Mouse (Mus musculus): ENCODE data around the gene Chil5. TPM values are rescaled to one million over a fixed set of nuclear protein-coding genes. Genes with fewer than 3 reads are reported as not detected.
"Not testable (repeated sequence)": the region's sequence is repeated elsewhere in the genome, so short reads cannot be mapped to it uniquely, and the experiment has no call there.

Chil5 gene
- polyA plus RNA-seq, 1 experiment from 2014 or later: not detected

DNA sequence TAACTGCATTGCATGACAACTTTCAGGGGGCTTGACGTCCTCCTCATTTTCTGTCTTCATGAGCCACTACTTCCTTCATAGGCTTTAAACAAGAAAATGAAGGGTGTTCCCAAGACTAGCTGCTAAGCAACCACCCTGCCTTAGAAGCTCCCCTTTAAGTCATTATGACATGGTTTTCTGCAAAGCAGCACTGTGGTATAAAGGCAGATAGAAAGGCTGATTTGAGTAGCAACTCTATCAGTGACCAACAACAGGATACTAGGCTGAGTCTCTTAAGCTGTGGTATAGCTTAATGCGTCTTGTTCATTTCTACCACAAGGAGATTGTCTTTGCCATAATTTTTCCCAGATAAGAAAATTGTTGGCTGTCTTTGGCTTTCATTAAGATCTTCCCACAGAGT is 18.1 kb downstream of the Chil5 start, which contains the start of gene Pifo:
Pifo (minus strand) TSS at position 101 of the 400 bp plus-strand sequence.
- WGBS: 90% methylated on average over 2 of the region's 2 CpGs
- Histone ChIP-seq H3K4me3 (ENCODE audit: low read depth, low read length) (no peak within 1 kb of the TSS), H3K36me3 (ENCODE audit: control insufficient read depth, insufficient read depth, low read length) (no peaks in the 10 kb centered on the region), H3K9me3 (ENCODE audit: control insufficient read depth, low read length) (no peaks in the 10 kb centered on the region), H3K27ac (ENCODE audit: low read depth, low read length) (no peak within 1 kb of the TSS), H3K4me2 (ENCODE audit: low read depth) (no peak within 1 kb of the TSS), H3K27me3 (ENCODE audit: control insufficient read depth, insufficient read depth, low read length) (no peaks in the 10 kb centered on the region), H3K9ac (ENCODE audit: low read length) (no peak within 1 kb of the TSS), H3K4me1 (ENCODE audit: control insufficient read depth, insufficient read depth, low read length) (no peaks in the 10 kb centered on the region)
- DNase-seq (ENCODE audit: low spot score) (no peak), ATAC-seq (ENCODE audit: insufficient read depth, low FRiP score, low TSS enrichment) (no peak)

DNA sequence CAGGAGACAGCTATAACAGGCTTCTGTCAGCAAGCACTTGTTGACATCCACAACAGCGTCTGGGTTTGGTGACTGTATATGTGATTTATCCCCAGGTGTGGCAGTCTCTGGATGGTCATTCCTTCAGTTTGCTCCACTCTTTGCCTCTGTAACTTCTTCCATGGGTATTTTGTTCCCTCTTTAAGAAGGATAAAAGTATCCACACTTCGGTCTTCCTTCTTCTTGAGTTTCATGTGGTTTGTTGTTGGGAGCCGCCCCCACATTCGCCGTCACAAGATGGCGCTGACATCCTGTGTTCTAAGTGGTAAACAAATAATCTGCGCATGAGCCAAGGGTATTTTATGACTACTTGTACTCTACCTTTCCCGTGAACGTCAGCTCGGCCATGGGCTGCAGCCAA is 29.3 kb downstream of the Chil5 start:
- H3K36me3 ChIP-seq (ENCODE audit: control insufficient read depth, insufficient read depth, low read length); H3K4me3 ChIP-seq (ENCODE audit: low read depth, low read length); DNase-seq (ENCODE audit: low spot score); ATAC-seq (ENCODE audit: insufficient read depth, low FRiP score, low TSS enrichment); H3K27me3 ChIP-seq (ENCODE audit: control insufficient read depth, insufficient read depth, low read length); H3K4me2 ChIP-seq (ENCODE audit: low read depth); H3K4me1 ChIP-seq (ENCODE audit: control insufficient read depth, insufficient read depth, low read length); H3K27ac ChIP-seq (ENCODE audit: low read depth, low read length); H3K9ac ChIP-seq (ENCODE audit: low read length); H3K9me3 ChIP-seq (ENCODE audit: control insufficient read depth, low read length): not testable (repeated sequence)
- WGBS: 71% methylated on average over 10 of the region's 10 CpGs

DNA sequence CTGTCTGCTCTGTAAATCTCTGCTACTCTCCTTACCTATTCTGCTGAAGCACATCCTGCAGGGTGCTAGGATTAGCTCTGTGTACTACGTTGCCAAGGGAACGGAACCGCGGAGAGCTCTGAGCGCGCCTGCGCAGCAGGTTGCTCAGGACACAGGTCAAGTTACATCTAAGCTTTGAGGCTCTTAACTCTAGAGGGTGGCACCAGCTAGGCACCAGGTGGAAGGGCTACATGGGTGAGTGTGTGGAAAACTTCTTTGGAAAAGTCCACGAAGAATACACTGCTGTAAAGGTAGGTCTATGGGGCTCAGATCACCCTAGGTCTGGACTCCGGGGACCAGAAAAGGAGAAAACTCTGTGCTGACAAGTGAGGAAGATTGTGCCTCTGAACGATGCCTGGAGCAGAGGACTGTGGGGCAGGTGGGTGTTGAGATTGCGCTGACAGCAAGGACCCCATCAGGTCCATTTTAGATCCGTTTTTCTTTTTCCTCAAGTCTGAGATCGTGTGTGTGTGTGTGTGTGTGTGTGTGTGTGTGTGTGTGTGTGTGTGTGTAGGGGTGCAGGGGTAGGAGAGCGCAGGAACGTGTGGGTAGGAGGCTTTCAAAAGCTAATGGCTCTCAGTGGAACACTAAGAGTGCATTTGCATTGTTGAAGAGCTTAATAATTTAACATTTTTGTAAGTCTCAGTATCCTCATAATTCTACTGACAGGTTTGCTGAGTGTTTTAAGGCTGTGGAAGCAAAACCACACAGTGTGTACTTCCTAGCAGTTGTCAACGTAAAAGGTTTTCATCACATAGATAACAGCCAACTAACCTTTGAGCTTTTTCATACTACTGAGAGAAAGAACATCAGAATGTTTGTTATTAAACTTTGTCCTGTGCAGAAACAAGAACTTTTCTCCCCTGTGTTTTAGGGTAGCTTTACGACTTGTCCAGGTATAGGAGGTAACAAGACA is 30.9 kb downstream of the Chil5 start:
- peak overlapping the region; percentile 27; the same call in 1 of the 2 replicates for H3K4me2 ChIP-seq (ENCODE audit: low read depth)
- H3K27me3 ChIP-seq (ENCODE audit: control insufficient read depth, insufficient read depth, low read length): no peaks in the 10 kb centered on the region
- H3K36me3 ChIP-seq (ENCODE audit: control insufficient read depth, insufficient read depth, low read length): no peaks in the 10 kb centered on the region
- no peak overlapping the region for H3K4me3 ChIP-seq (ENCODE audit: low read depth, low read length)
- DNase-seq (ENCODE audit: low spot score) (peak; percentile 59), ATAC-seq (ENCODE audit: insufficient read depth, low FRiP score, low TSS enrichment) (peak; percentile 72)
- no peaks in the 10 kb centered on the region for H3K9me3 ChIP-seq (ENCODE audit: control insufficient read depth, low read length)
- H3K4me1 ChIP-seq (ENCODE audit: control insufficient read depth, insufficient read depth, low read length): no peaks in the 10 kb centered on the region
- no peak overlapping the region for H3K9ac ChIP-seq (ENCODE audit: low read length)
- 22% methylated on average over 17 of the region's 17 CpGs for WGBS
- H3K27ac ChIP-seq (ENCODE audit: low read depth, low read length): no peak overlapping the region

DNA sequence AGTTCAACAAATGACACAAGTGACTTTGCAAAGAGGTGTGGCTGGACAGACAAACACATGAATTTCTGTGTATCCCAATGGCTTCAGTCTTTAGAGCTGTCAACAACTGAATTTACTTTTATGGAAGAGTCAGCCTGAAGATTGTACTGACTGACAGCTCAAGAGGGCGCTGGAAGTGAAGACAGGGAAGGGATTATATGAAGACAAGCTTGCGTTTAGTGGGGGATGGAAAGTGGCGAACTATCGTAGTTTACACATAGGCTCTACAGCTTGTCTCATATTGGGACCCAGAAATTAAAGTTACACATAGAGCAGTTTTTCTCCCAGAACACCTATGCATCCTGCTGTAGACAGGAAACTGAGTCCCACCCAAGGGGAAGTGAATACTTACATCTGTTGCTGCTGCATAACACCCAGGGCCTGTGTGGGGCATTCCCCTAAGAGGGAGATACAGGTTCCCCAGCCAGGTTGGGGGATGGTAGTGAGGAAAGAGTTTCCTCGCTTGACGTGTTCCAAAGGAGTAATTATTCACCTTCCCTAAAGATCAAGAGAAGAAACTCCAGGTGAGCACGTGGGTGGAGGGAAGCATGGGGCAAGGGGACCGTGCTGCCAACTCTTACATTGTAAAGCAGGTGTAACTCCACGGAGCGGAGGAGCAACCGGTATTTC is 31.8 kb downstream of the Chil5 start:
- Histone ChIP-seq H3K4me3 (ENCODE audit: low read depth, low read length) (no peak overlapping the region), H3K9me3 (ENCODE audit: control insufficient read depth, low read length) (no peaks in the 10 kb centered on the region), H3K4me1 (ENCODE audit: control insufficient read depth, insufficient read depth, low read length) (no peaks in the 10 kb centered on the region), H3K27me3 (ENCODE audit: control insufficient read depth, insufficient read depth, low read length) (no peaks in the 10 kb centered on the region), H3K4me2 (ENCODE audit: low read depth) (peak overlapping the region; percentile 27; the same call in 1 of the 2 replicates), H3K36me3 (ENCODE audit: control insufficient read depth, insufficient read depth, low read length) (no peaks in the 10 kb centered on the region), H3K9ac (ENCODE audit: low read length) (no peak overlapping the region), H3K27ac (ENCODE audit: low read depth, low read length) (no peak overlapping the region)
- WGBS: 21% methylated on average over 11 of the region's 11 CpGs
- ATAC-seq (ENCODE audit: insufficient read depth, low FRiP score, low TSS enrichment): 0 out of 2 replicates have a peak, but pooled peaks have one; percentile 27
- DNase-seq (ENCODE audit: low spot score): peak; percentile 19

DNA sequence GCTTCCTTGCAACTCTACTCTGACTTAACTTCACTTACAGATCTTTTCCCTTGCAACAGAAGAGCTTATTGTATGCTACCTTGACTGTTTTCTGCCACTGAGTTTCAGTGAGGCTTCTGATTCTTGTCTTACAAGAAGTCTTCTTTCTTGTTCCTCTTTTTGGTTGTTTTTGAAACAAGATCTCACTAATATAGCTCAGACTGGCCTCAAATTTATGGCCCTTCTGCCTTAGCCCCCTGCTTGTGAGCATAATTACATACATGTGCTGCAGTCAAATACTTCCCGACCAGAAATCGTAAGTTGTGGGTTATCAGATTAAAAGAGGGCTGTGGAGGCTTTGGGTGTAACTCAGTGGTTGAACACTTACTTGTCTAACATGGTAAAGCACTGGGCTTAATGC is 37.9 kb downstream of the Chil5 start:
- no peak for DNase-seq (ENCODE audit: low spot score)
- H3K36me3 ChIP-seq (ENCODE audit: control insufficient read depth, insufficient read depth, low read length): no peaks in the 10 kb centered on the region

DNA sequence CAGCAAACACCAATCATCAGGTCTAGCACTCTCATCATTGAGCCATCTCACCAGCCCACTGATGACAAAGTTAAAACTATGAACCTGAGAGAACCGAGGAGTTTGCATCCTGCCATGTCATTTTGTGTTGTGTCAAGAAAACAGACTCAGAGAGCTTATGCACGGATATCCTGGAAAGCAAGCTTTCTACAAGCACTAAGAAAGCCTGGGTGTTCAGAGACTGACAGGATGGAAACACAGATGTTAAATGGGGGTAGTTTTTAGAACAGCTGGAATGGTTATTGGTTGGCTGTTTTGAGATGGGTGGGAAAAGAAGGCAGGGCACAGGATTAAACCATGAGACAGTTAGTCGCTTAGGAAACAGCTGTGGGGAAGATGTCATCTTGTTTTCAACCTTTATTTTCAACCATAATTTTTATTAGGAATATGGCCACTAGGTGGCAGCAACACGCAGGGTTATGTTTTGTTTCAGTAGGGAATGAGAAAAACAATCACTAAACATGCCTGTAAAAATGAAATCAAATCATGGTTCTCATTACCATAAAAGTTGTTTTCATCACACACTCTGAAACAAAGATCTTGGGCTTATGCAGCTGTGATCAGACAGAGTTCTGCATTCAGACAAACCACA is 40.8 kb downstream of the Chil5 start:
- Histone ChIP-seq H3K9ac (ENCODE audit: low read length) (no peak overlapping the region), H3K9me3 (ENCODE audit: control insufficient read depth, low read length) (no peaks in the 10 kb centered on the region), H3K27me3 (ENCODE audit: control insufficient read depth, insufficient read depth, low read length) (no peaks in the 10 kb centered on the region), H3K4me2 (ENCODE audit: low read depth) (no peak overlapping the region), H3K4me1 (ENCODE audit: control insufficient read depth, insufficient read depth, low read length) (no peaks in the 10 kb centered on the region), H3K27ac (ENCODE audit: low read depth, low read length) (no peak overlapping the region), H3K4me3 (ENCODE audit: low read depth, low read length) (no peak overlapping the region), H3K36me3 (ENCODE audit: control insufficient read depth, insufficient read depth, low read length) (no peaks in the 10 kb centered on the region)
- DNase-seq (ENCODE audit: low spot score) (peak; percentile 23), ATAC-seq (ENCODE audit: insufficient read depth, low FRiP score, low TSS enrichment) (no peak)
- 33% methylated on average over 4 of the region's 4 CpGs for WGBS

More for the DNA sequence above, 37.9 kb downstream of the Chil5 start:
- Histone ChIP-seq H3K9ac (ENCODE audit: low read length) (no peak overlapping the region), H3K27me3 (ENCODE audit: control insufficient read depth, insufficient read depth, low read length) (no peaks in the 10 kb centered on the region), H3K9me3 (ENCODE audit: control insufficient read depth, low read length) (no peaks in the 10 kb centered on the region), H3K4me2 (ENCODE audit: low read depth) (no peak overlapping the region), H3K4me1 (ENCODE audit: control insufficient read depth, insufficient read depth, low read length) (no peaks in the 10 kb centered on the region), H3K4me3 (ENCODE audit: low read depth, low read length) (no peak overlapping the region), H3K27ac (ENCODE audit: low read depth, low read length) (no peak overlapping the region)
- WGBS: 61% methylated on average over 2 of the region's 2 CpGs
- no peak for ATAC-seq (ENCODE audit: insufficient read depth, low FRiP score, low TSS enrichment)

DNA sequence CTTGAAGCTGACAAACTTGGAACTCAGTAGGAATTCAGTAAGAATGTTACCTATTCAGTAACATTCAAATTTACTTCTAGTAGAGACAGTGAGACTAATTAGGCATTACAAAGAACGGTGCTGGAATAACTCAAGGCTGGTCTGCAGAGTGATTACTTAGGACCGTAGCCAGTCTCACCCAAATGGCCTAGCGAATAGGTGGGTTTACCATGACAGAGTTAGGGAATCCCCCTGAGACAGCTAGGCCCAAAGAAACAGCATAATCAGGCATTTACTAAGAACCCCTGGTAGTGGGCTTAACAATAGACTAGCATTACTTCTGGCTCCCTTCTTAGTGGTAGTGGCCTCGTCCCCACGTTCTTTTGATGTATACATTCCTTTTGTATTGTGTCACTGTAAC is 43.0 kb downstream of the Chil5 start:
- H3K4me2 ChIP-seq (ENCODE audit: low read depth); H3K9me3 ChIP-seq (ENCODE audit: control insufficient read depth, low read length); H3K27ac ChIP-seq (ENCODE audit: low read depth, low read length); DNase-seq (ENCODE audit: low spot score); H3K36me3 ChIP-seq (ENCODE audit: control insufficient read depth, insufficient read depth, low read length); H3K4me3 ChIP-seq (ENCODE audit: low read depth, low read length); ATAC-seq (ENCODE audit: insufficient read depth, low FRiP score, low TSS enrichment); H3K27me3 ChIP-seq (ENCODE audit: control insufficient read depth, insufficient read depth, low read length); H3K9ac ChIP-seq (ENCODE audit: low read length); H3K4me1 ChIP-seq (ENCODE audit: control insufficient read depth, insufficient read depth, low read length): not testable (repeated sequence)
- WGBS: 53% methylated on average over 5 of the region's 5 CpGs

DNA sequence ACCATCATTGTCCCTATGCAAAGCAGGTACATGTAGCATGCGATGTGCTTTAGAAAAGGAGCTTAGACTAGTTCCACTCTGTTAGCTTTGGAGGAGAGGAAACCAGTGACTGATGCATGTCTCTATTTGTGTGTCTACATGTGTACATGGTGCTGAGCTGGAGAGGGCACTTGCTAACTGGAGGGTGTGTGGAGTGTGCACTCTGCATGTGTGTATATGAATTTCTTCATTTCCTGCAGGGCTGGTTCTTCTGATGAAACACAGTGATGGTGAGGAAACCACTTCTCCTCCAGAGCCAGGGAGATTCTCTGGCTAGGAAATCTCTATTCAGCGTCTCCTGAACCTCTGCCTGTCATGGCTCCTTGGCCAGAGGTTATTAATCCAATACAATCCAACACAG is 58.4 kb downstream of the Chil5 start:
- no peak overlapping the region for H3K4me3 ChIP-seq (ENCODE audit: low read depth, low read length)
- no peaks in the 10 kb centered on the region for H3K27me3 ChIP-seq (ENCODE audit: control insufficient read depth, insufficient read depth, low read length)
- DNase-seq (ENCODE audit: low spot score): no peak
- no peak overlapping the region for H3K4me2 ChIP-seq (ENCODE audit: low read depth)
- H3K27ac ChIP-seq (ENCODE audit: low read depth, low read length): no peak overlapping the region
- H3K36me3 ChIP-seq (ENCODE audit: control insufficient read depth, insufficient read depth, low read length): no peaks in the 10 kb centered on the region; the same call in 1 of the 2 replicates
- no peak overlapping the region for H3K9ac ChIP-seq (ENCODE audit: low read length)
- no peak for ATAC-seq (ENCODE audit: insufficient read depth, low FRiP score, low TSS enrichment)
- H3K9me3 ChIP-seq (ENCODE audit: control insufficient read depth, low read length): no peaks in the 10 kb centered on the region
- H3K4me1 ChIP-seq (ENCODE audit: control insufficient read depth, insufficient read depth, low read length): no peaks in the 10 kb centered on the region
- WGBS: 88% methylated on average over 2 of the region's 2 CpGs

Data from neural tube, embryonic 11.5 days (tissue).